Mouse (Mus musculus) stomach, postnatal 0 days (tissue): ENCODE results near the gene Gdf7. TPM values are rescaled to one million over a fixed set of nuclear protein-coding genes. Genes with fewer than 3 reads are reported as not detected.
A peak's percentile ranks its signal among the peaks of the same experiment; 100 is the strongest.

Experiments used
- ATAC-seq: fragments of 200-750 bp; cut with Nextera tagmentation; 2 replicates; pipeline ENCODE4 v1.8.0; 2017; ENCODE audit not compliant: low FRiP score, low TSS enrichment
- DNase-seq: peaks from one replicate; pipeline ENCODE4 v3.0.0-alpha.2; 2016; ENCODE audit warnings: low spot score
- H3K27ac ChIP-seq: fragments of 300-500 bp; sonication (generic); replicated peaks from 2 replicates; pipeline ENCODE4 v1.5.1; 2014; ENCODE audit warnings: mild to moderate bottlenecking, control low read depth
- H3K27me3 ChIP-seq: fragments of 300-500 bp; sonication (generic); 2 replicates; pipeline ENCODE4 v1.6.1; 2014; ENCODE audit warnings: low read length; ENCODE audit not compliant: control insufficient read depth, insufficient read depth
- H3K36me3 ChIP-seq: fragments of 300-500 bp; sonication (generic); 2 replicates; pipeline ENCODE4 v1.6.1; 2014; ENCODE audit warnings: low read length, mixed read lengths; ENCODE audit not compliant: control insufficient read depth, insufficient read depth
- H3K4me1 ChIP-seq: fragments of 300-500 bp; sonication (generic); replicated peaks from 2 replicates; pipeline ENCODE4 v1.6.1; 2014; ENCODE audit warnings: antibody characterized with exemption; ENCODE audit not compliant: control insufficient read depth, insufficient read depth
- H3K4me2 ChIP-seq: fragments of 300-500 bp; sonication (generic); replicated peaks from 2 replicates; pipeline ENCODE4 v1.6.1; 2014; ENCODE audit warnings: low read depth, mild to moderate bottlenecking, control low read depth, moderate library complexity
- H3K4me3 ChIP-seq: fragments of 300-500 bp; sonication (generic); 2 replicates; pipeline ENCODE4 v1.5.1; 2014; ENCODE audit warnings: low read depth, low read length, control low read depth
- H3K9ac ChIP-seq: fragments of 300-500 bp; sonication (generic); 2 replicates; pipeline ENCODE4 v1.6.1; 2014; ENCODE audit warnings: mild to moderate bottlenecking, low read length, control low read depth, mixed read lengths
- H3K9me3 ChIP-seq: fragments of 300-500 bp; sonication (generic); 2 replicates; pipeline ENCODE4 v1.6.1; 2016; ENCODE audit warnings: low read length; ENCODE audit not compliant: control insufficient read depth
- CTCF ChIP-seq: IDR thresholded peaks from 2 replicates; pipeline ENCODE4 v1.5.1; 2016; ENCODE audit warnings: antibody characterized with exemption, low read depth, mild to moderate bottlenecking, moderate library complexity
- EP300 ChIP-seq: optimal IDR thresholded peaks from 2 replicates; pipeline ENCODE3; 2016; ENCODE audit warnings: antibody characterized with exemption
- WGBS: fragments of 180-500 bp; shearing (Covaris S2); extraction: QIAGEN DNeasy Blood & Tissue Kit; methylation state at CpG from one replicate; pipeline ENCODE4 v1.1.7; 2014; 5-methylcytosine and 5-hydroxymethylcytosine counted together
- polyA plus RNA-seq: library from polyadenylated mRNA; unstranded; fragments of >200 nt; fragmentation: Nextera tagmentation; extraction: Ambion mirVana; gene quantifications from 2 replicates; pipeline ENCODE4 v1.2.1, GENCODE M21; 2015

Gene Gdf7
- polyA plus RNA-seq, result 0.06 TPM in 1 of 2 replicates, not detected in the other

DNA sequence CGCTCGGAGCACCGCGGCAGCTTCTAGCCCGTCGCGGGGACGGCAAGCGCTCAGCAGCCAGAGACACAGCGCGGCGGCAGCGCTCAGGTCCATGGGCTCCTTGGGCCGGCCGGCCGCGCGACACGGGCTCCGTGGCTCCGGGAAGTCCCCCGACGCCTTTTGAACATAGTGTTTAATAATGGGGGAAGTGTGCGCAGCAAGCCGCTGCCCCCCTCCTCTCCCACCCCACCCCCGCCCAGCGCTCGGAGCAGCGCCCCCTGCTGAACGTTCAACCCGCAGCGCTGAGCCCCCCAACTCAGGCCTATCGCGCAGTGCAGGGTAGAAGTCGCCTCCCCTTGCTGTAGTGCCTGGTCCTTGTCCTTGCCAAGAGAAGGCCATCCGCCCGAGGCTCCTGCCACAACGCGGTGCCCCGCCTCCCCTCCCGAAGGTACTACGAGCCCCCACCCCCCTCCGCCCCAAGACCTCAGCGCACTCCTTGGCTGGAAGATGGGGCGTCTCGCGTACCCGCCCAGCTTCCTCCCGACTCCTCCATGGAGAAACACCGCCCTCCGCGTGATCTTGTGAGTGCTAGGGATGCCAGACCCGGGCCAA is at the start of gene Gdf7:
Gene Gdf7, minus strand, starts transcription at position 114 of the 591 bp plus-strand sequence.
- H3K27ac ChIP-seq, result no peak within 1 kb of the TSS
- H3K9ac ChIP-seq, result 0 out of 2 replicates have a peak within 1 kb of the TSS, but pooled peaks have one; percentile 31
- TF ChIP-seq EP300, result no peak
- TF ChIP-seq CTCF, result peak; percentile 46
- ATAC-seq (peak; percentile 21; the same call in 1 of the 2 replicates), DNase-seq (no peak)
- H3K4me3 ChIP-seq, result peak within 1 kb of the TSS; percentile 40
- no peaks in the 10 kb centered on the region for H3K9me3 ChIP-seq
- 0 out of 2 replicates have a peak, but pooled peaks cover 6% of the 10 kb centered on the region for H3K4me1 ChIP-seq
- peak within 1 kb of the TSS; percentile 72 for H3K4me2 ChIP-seq
- 2% methylated on average over 43 of the region's 53 CpGs for WGBS
- H3K36me3 ChIP-seq, result no peaks in the 10 kb centered on the region
- H3K27me3 ChIP-seq, result peaks cover 34% of the 10 kb centered on the region

- no peak overlapping the region for H3K4me2 ChIP-seq
- H3K4me3 ChIP-seq, result no peak overlapping the region
- no peak for DNase-seq
- no peak for TF ChIP-seq CTCF
- TF ChIP-seq EP300, result no peak
- WGBS, result 48% methylated on average over 4 of the region's 4 CpGs
- H3K9ac ChIP-seq, result no peak overlapping the region
- no peaks in the 10 kb centered on the region for H3K27me3 ChIP-seq
- no peaks in the 10 kb centered on the region for H3K36me3 ChIP-seq
- H3K27ac ChIP-seq, result peak overlapping the region; percentile 30; the same call in 1 of the 2 replicates
- no peaks in the 10 kb centered on the region for H3K9me3 ChIP-seq
- H3K4me1 ChIP-seq, result no peaks in the 10 kb centered on the region
- peak; percentile 59; the same call in 1 of the 2 replicates for ATAC-seq
Measured at GRCm38 (mm10) chr12:8351025-8351903, 49.5 kb upstream of the Gdf7 start.

DNA sequence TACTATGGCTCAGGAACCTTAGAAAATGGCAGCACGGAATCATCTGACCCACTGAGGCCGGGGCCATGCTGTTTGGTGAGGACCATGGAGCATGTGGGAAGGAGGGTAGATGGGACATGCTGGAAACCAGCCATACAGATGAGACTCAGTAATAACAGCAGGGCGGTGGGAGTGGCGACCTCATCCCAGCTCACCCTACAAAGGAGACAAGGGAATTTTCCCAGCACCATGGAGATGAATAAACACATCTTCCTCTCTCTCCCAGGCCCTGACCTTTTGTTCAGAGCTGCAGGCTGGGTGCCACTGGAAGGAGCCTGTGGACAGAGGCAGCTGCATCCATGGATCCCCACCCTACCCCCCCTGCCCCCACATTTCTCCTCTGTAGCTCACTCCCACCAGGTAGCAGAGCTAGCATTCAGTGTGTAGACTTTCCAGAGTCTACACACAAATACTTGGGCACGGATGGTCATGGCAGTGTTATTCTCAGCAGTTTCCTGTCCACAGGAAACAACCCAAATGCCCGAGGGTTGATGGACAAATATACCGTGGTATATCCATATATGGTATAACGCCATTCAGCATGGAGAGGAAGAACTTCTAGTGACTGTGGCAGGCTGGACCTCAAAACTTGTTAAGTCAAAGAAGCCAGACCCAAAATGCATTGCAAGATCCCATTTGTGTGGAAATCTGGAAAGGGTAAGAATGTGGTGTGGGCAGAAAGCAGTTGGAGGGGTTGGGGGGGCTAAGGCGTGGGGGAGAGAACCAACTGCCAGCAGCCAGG is 47.2 kb upstream of the Gdf7 start:
- Histone ChIP-seq H3K9ac (no peak overlapping the region), H3K4me2 (no peak overlapping the region), H3K27ac (peak overlapping the region; percentile 40; the same call in 1 of the 2 replicates), H3K4me3 (no peak overlapping the region), H3K36me3 (no peaks in the 10 kb centered on the region), H3K4me1 (no peaks in the 10 kb centered on the region), H3K9me3 (no peaks in the 10 kb centered on the region), H3K27me3 (no peaks in the 10 kb centered on the region)
- no peak for DNase-seq
- 57% methylated on average over 9 of the region's 9 CpGs for WGBS
- no peak for ATAC-seq
- TF ChIP-seq EP300, result no peak
- TF ChIP-seq CTCF, result no peak

- 79% methylated on average over 8 of the region's 8 CpGs for WGBS
- no peaks in the 10 kb centered on the region for H3K4me1 ChIP-seq
- ATAC-seq, result no peak
Measured at GRCm38 (mm10) chr12:8347746-8348462, 46.1 kb upstream of the Gdf7 start.

DNA sequence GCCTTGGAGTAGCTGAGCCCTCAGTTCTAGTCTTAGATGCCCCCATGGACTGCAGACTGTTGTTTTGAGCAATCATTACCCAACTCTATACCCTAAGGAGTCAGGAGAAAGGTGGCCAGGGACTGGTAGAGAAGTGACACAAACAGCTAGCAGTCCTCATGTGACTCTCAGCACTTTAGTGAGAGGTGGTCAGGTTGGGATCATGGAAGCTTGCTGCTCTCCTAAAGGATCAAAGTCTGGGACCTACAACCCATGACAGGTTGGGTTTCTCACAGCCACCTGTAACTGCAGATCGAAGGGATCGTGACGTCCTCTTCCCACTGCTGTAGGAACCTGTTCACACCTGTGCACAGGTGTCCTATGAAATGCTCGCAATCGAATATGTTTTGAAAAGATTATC is 43.8 kb upstream of the Gdf7 start:
- Histone ChIP-seq H3K4me1 (no peaks in the 10 kb centered on the region), H3K36me3 (no peaks in the 10 kb centered on the region; the same call in 1 of the 2 replicates), H3K9me3 (no peaks in the 10 kb centered on the region), H3K4me3 (no peak overlapping the region), H3K27ac (peak overlapping the region; percentile 53; the same call in 1 of the 2 replicates), H3K9ac (no peak overlapping the region), H3K27me3 (no peaks in the 10 kb centered on the region), H3K4me2 (no peak overlapping the region)
- TF ChIP-seq EP300 (no peak), CTCF (no peak)
- ATAC-seq, result no peak
- no peak for DNase-seq
- 90% methylated on average over 5 of the region's 5 CpGs for WGBS

More at GRCm38 (mm10) chr12:8347746-8348462, 46.1 kb upstream of the Gdf7 start:
- Histone ChIP-seq H3K36me3 (no peaks in the 10 kb centered on the region; the same call in 1 of the 2 replicates), H3K9ac (no peak overlapping the region), H3K27ac (no peak overlapping the region), H3K9me3 (no peaks in the 10 kb centered on the region), H3K4me3 (no peak overlapping the region), H3K4me2 (no peak overlapping the region), H3K27me3 (no peaks in the 10 kb centered on the region)
- no peak for DNase-seq
- no peak for TF ChIP-seq EP300
- no peak for TF ChIP-seq CTCF
